Mouse (Mus musculus): ENCODE measurements around the gene Igfbp7. TPM values are rescaled to one million over a fixed set of nuclear protein-coding genes. Genes with fewer than 3 reads are reported as not detected.

Gene Igfbp7
- total RNA-seq, 2 experiments from 2014 or later: 52.5 to 60.3 TPM

DNA sequence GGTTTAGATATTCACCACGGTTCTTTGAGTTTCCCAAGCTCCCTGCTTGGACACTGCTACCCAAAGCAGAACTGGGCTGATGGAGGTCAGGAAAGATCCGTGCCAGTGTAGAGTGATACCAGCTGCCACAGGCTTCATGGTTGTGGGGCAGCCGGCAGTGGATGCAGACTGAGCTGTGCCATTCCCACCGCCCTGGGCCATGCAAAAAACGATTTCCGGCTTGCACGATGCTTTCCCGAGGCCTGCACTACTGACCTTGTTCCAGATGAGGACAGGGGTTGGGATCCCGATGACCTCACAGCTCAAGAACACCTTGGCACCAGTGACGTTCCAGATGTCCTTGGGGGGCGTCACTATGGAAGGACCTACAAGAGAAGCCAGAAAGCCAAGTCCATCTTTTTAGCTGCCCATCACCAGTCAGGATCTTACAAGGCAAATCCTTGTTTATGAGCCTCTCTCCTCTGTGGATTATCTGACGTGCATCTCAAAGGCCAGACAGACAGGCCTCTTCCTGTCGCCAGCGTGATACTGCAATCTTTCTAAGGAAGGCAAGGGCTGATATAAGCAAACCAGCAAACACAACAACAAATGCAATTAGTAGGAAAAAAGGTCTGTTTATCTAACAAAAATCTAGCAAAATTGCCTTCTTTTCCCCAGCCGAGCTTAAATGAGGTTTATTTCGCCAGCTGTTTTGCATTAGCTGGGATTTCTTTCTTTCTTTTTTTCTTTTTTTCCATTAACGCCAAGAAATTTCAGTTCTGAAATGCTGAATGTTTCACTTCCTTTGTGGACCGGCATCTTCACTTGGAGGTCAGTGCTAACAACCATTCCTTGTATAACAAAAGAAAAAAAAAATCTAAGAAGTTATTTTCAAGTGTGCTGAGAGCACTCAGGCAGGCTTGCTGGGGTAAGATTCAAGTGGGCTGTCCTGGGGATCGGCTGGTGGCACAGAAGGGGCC is 52.3 kb downstream of the Igfbp7 start:
- DNase-seq (ENCODE audit: low spot score in 2 of 2): no peak

DNA sequence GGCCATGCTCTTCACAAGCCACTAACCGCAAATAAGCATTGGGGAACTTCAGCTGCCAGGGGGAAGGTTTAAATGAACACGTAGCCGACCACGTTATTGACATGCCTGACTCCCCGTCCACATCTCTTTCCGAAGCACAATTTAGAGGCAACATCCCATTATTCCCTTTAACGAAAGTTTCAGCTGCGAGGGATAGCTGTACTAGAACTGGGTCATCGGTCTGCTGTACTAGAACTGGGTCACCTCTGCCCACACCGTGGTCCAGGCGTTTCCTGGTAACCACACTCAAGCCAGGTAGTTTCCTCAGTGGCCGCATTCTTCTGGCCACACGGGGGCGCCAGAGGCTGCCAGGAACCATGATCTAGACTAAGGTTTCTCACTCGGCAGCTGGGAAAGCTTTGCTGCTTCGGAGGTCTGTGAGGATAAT is 53.5 kb downstream of the Igfbp7 start:
- DNase-seq (ENCODE audit: low spot score in 2 of 2): peak; percentile 87 to 91

DNA sequence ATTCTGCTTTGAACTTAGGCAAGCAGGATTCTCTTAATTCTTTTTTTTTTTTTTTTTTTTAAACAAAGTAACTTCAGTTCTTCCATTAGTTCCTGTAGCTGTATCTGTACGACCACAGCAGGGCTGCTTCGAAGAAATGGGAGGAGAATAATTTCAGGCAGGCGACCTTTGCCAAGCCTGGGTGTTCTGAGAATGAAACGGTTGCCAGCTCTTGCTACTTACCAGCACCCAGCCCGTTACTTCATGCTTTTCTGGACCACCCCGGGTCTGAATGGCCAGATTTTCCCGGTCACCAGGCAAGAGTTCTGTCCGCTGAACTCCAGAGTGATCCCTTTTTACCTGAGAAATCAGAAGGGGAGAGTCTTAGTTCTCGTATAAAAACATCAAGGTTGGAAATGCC is 56.1 kb downstream of the Igfbp7 start:
- DNase-seq (ENCODE audit: low spot score in 2 of 2): no peak

DNA sequence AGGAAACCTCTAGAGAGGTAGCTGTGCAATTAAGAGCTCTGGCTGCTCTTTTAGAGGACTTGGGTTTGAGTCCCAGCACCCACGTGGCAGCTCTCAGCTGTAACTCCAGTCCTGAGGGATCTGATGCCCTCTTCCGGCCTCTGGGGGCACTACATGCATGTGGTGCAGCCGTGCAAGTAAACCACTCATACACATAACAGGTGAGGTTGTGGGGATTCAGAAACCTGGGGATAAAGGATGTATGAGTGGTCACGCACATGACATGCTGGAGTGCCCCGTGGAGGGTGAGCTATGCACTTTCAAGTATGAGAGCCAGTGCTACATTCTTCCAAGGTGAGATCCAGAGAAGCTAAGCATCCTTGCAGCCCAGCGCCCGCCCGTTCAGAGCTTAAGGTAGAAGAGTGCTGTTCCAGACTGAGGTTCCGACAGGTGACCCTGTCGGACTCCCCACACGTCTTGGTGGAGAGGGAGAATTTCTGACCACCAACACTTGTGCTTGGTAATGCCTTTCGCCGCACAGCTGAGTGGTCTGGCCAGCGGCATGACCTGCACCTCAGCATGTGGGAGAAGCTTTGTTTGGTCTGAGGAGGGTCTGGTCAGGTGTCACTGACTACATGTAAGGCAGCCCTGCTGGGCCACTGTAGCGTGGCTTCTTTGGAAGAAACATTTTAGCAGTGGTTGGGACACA is 57.7 kb downstream of the Igfbp7 start:
- no peak for DNase-seq (ENCODE audit: low spot score in 2 of 2)

DNA sequence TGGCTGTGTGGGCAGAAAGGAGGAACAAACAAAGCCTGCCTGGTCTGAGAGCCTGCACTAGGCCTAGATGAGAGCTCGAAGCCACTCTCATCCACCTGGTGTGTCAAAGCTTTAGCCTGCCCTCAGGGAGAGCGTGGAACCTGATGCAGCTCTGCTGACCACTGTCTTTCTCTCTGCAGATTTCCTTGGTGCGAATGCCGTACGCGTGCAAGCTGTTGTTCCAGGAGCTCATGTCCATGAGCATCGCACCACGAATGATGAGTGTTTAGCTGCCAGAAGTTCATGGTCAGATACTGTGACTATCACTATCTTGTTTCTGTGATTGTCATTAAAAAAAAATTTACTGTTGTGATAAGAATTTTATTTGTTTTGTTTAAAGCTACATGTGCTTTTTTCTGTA is 58.9 kb downstream of the Igfbp7 start:
- DNase-seq (ENCODE audit: low spot score in 2 of 2): no peak

DNA sequence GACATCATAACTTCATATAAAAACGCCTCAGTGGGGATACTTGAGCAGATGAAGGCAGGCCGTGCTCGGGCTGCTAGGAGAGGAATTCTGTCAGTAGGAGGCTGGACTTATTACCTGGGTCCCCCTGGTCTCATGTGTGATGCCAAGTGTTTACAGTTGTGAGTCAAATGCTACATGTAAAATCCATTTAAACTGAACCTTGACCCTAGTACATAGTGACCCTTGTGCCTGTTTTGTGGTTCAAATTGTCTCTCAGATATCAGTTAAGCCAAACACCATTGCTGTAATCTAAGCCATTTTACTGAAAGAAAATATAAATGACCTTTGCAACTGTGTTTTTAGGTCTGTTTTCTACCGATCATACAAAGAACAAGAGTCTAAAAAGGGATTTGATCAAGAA is 67.8 kb downstream of the Igfbp7 start:
- no peak for DNase-seq (ENCODE audit: low spot score in 2 of 2)

DNA sequence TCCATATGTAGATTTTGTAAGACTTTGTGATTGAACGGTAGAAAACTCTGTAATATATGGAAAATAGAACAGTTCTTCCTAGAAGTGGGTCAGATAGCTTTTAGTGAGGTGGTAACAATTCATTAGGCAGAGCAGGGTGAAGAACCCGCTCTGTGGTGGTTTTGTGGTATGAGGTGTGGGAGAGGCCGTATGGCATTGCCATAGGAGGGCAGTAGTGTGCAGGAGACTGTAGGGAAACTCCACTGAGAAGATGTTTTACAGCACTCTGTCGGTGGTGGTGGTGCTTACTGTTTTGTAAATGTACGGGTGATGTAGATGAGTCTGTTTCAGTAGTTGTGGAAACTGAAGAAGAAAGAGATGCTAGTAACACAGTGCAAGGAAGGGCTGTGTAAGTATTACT is 77.7 kb downstream of the Igfbp7 start:
- no peak for DNase-seq (ENCODE audit: low spot score in 2 of 2)

DNA sequence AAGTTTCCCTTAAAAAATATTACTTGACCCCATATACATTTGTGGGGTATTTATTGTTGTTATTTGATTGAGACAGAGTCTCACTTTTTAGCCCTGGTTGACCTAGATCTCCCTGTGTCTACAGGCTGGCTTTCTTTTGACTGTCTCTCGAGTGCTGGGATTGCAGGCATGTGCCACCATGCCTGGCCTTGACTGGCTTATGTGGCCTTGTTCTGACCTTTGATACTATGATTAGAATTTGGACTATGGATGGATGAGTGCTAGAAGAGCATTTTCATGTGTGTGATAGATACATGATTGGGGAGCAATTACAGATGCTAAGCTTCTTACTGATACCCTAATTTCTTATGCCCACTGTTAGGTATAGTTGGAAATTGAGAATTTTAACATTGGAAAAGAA is 82.9 kb downstream of the Igfbp7 start:
- DNase-seq (ENCODE audit: low spot score in 2 of 2): no peak

DNA sequence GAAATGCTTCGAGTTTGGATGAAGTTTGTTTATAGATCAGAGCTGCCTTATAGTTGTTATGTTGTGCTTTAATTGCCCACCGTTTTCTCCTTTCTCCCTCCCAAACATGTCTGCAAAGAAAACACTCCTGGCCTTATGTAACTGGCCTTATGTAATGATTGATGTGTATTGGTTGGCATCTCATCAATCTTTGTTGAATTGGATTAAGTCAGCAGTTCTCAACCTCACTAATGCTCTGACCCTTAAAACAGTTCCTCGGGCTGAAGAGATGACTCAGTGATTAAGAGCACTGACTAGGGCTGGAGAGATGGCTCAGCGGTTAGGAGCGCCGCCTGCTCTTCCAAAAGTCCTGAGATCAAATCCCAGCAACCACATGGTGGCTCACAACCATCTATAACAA is 92.9 kb downstream of the Igfbp7 start:
- DNase-seq (ENCODE audit: low spot score in 2 of 2): no peak

DNA sequence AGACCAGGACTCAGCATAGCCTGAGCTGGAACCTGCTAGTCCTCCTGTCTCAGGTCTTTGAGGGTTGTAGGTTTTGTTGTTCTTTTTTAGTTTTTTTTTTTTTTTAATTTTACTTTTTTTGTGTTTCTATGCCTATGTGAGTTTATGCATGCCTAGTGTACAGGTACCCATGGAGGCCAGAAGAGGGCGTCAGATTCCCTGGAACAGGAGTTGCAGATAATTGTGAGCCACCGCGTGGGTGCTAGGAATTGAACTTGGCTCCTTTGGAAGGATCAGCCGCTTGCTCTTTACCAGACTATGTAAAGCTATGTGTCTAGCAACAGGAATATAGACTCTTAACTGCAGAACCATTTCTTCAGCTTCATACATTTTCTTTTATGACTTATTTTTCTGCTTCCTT is 93.6 kb downstream of the Igfbp7 start:
- no peak for DNase-seq (ENCODE audit: low spot score in 2 of 2)

DNA sequence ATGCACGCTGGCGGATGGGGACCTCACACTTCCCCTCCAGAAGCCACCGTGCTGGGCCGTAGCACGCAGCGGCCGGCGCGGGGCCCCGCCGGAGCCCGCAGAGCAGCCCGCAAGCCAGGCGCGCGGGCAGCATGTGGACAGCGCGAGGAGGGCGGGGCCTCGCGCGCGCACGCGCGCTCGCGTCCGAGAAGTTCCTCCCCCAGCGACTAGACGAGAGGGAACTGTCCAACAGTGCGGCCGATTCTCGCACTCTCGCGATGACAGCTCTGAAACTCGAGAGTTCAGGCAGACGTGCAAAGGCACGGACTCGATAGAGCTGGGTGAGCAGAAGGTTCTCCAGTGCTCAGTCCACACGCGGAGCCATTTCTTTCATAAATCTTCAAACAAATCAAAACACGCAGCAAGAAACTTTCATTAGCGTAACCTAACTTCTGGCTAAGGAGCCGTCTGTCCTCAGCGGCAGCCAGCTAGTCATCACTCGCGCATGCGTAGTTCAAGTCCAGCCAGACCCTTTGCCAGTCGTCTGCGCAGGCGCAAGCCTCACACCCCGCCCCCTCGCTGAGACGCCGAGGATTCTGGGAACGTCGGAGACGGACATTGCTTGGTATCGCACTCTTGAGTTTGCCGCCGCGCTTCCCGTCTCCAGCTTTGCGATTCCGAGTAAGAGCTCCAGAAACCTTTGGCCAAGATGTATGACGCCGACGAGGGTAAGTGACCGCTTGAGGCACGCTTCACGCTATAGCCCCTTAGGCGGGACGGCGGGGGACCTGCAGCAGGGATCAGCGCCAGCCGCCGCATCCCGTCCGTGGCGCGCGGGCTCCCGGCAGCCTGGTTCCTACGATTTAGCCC is 97.7 kb downstream of the Igfbp7 start, which contains the start of the genes Noa1 and Polr2b:
TSS of gene Noa1 (minus strand) at position 161 of the 849 bp plus-strand sequence.
TSS of gene Polr2b (plus strand) at position 224 of the 849 bp plus-strand sequence.
- peak; percentile 99 to 100 for DNase-seq (ENCODE audit: low spot score in 2 of 2)

DNA sequence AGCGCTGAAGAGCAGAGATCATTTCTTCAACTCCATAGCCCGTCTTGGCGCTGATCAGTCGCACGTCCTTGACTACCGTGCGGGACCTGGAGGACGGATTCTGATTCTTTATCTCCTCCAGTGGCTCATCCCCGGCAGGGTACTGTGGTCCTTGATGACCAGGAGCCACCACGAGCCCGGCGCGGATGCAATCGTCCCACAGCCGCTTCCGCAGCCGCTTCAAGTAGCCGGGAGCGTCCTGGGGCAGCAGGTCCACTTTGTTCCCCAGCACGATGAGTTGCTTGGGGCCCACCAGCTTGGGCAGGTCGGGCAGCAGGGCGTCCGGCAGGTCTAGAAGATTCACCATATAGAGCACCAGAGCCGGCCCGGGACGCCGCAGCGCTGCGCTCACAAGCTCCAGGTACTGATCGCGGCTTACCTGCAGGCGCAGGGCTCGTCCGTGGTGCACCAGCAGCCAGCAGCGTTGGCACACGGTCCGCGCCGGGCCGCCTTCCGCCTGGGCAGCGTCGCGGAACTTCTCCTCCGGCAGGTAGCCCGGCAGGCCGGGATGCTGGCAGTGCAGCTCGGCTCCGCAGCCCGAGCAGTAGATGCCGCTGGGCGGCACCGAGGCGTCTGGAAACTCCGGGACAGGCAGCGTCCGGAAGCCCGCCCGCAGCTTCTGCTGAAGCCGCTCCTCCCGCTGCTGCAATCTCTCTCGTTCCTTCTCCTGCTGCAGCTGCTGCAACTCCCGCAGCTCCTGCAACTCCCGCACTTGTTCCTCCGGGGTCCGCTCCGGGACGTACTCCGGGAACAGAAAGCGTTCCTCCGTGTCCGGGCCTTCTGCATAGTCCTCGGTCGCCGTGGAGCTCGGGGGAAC is 98.6 kb downstream of the Igfbp7 start:
- peak in 1 of 2 experiments; percentile 11 for DNase-seq (ENCODE audit: low spot score in 2 of 2)

DNA sequence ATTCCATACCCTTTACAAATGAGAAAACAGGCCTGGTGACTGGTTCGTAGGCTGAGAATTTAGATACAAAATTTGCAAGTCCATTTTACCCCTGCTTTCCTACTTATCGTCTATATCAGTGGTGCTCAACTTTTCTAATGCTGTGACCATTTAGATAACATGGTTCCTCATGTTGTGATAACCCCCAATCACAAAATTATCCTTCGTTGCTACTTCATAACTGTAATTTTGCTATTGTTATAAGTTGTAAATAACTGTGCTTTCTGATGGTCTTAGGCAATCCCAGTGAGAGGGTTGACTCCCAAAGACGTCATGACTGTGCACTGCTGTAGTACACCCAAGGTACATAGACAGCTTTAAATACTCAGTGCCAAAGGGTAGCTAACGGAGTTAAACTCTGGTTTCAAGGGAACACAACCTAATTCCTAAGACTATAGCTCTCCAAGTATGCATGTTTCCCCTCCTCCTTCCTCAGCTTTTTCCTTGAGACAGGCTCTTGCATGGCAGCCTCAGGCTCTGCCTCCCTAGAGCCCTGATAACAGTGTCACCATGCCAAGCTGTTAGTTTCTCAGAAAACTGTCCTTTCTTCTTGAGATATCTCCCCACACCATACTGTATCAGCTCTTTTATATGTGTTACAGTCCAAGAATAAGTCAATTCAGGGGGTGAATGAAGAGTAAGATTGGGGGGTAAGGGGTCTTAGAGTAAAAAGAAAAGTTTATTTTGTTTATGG is 99.9 kb downstream of the Igfbp7 start:
- no peak for DNase-seq (ENCODE audit: low spot score in 2 of 2)

DNA sequence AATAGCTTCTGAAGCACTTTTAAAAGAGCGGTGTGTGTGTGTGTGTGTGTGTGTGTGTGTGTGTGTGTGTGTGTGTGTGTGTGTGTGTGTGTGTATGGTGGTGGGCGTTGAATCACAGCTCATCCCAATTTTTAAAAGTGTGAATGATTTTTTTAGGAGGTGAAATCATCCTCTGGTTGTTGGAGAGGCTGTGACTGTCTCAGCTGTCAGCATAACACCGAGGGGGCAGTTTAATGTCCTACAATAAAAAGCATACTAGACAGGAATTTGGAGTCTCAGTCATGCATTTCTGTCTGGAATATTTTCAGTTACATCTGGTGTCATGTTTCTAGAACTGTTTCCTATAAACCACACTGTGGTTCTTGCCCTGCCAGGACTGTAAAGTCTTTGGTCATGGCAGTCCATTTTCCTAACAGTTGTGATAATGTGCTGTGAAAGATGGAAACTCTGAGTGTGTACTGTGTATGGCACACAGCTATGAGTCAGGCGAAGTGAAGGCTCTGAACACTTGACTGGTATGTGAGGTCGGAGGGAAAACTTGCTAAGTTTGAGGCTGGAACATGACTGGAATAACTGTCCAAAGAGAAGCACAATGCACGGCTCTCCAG is 106.4 kb downstream of the Igfbp7 start:
- no peak for DNase-seq (ENCODE audit: low spot score in 2 of 2)

DNA sequence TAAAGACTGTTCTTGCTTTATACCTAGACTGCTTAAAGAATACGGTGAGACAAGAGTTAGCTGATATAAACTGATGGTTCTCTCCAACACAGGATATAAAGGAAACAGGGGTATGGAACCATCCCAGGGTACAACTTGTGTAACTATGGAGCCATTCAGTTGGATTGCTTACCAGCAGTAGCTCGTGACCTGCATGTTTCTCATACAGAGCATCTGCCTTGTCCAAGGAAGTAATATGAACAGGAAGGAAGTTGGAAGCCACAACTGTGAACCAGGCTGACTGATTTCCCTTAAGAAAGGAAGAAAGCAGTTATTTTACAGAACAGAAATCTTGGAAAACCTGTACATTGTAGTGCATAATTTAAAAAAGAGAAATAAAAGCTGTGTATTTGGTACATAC is 108.4 kb downstream of the Igfbp7 start:
- no peak for DNase-seq (ENCODE audit: low spot score in 2 of 2)
